Comparison of ENCODE assay signal across 15 mouse cellular contexts in the genomic region with DNA sequence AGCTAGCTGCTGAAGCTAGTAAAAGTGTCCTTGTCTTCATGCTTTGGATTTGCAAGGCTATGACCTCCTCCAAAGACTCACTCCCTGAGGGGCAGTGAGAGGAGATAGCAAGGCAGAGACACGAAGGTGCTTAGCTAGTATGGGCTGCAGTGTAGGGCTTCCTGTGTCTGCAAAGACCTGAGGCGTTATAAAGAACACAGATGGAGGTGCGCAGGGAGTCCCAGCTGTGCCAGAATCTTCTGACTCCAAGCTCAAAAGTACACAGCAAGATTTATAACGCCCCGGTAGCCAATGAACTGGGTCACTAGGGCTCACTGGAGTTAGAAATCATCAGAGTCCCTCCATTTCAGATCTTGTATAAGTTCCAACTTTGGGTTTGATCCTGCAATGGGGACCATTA.
DNase-seq lines count a peak whose midpoint lies in the region; ATAC-seq lines count a peak whose summit lies in the region.
"Had no signal": no experiment of that assay in that cellular context is flagged by ENCODE, and none has a peak within 500 bp of the region (broad histone marks: within the 10 kb centered on the region; RNA-seq: fewer than 3 reads in every experiment).

No protein-coding gene starts in this region.

- peak; percentile 31 to 54 for DNase-seq in cerebellum, postnatal 10 days
- DNase-seq in cerebellum, postnatal 4 days (ENCODE audit: low spot score in 2 of 2), result no peak
- peak; percentile 29 to 40 for DNase-seq in cerebellum, postnatal 25 days
- peak; percentile 25 for DNase-seq in thymus, postnatal 0 days (ENCODE audit: low spot score)
- DNase-seq in thymus, postnatal 25 days, result no peak
- DNase-seq in thymus, postnatal 4 days, result peak; percentile 28
- no peak for DNase-seq in thymus, postnatal 36 days
- DNase-seq: adrenal gland, adult 2 months; adrenal gland, postnatal 10 days; adrenal gland, postnatal 25 days; cerebellum, adult 9-11 months; embryo, embryonic 11 days had no signal

- ATAC-seq in cerebellum, adult (ENCODE audit: insufficient number of reproducible peaks, low FRiP score, low TSS enrichment), result no peak
- ATAC-seq: forebrain, embryonic 14.5 days; forebrain, embryonic 16.5 days had no signal

Comparison
In these comparisons a context has a peak if more than half of its experiments do, and no peak if none do; other contexts are left out.
1. DNase-seq: peak in cerebellum, postnatal 10 days (2 of 2), cerebellum, postnatal 25 days (2 of 2), thymus, postnatal 0 days (single experiment) and thymus, postnatal 4 days (single experiment); none in cerebellum, postnatal 4 days (0 of 2), thymus, postnatal 25 days (single experiment) and thymus, postnatal 36 days (0 of 2).